Mouse (Mus musculus) embryonic facial prominence, embryonic 12.5 days (tissue): Measurements from ENCODE around the gene Nrarp. TPM values are rescaled to one million over a fixed set of nuclear protein-coding genes. Genes with fewer than 3 reads are reported as not detected.

ENCODE experiments used
- ATAC-seq: fragments of 200-750 bp; cut with Nextera tagmentation; 2 replicates; pipeline ENCODE4 v1.8.0; 2017; ENCODE audit not compliant: insufficient number of reproducible peaks, insufficient read depth, low FRiP score, low TSS enrichment
- H3K27ac ChIP-seq: fragments of 300-500 bp; sonication (generic); 2 replicates; pipeline ENCODE4 v1.5.1; 2016; ENCODE audit warnings: mild to moderate bottlenecking
- H3K27me3 ChIP-seq: fragments of 300-500 bp; sonication (generic); 2 replicates; pipeline ENCODE4 v1.6.1; 2016; ENCODE audit warnings: mild to moderate bottlenecking, moderate library complexity
- H3K36me3 ChIP-seq: fragments of 300-500 bp; sonication (generic); 2 replicates; pipeline ENCODE4 v1.6.1; 2016; ENCODE audit warnings: mild to moderate bottlenecking
- H3K4me1 ChIP-seq: fragments of 300-500 bp; sonication (generic); 2 replicates; pipeline ENCODE4 v1.6.1; 2016
- H3K4me2 ChIP-seq: fragments of 300-500 bp; sonication (generic); replicated peaks from 2 replicates; pipeline ENCODE4 v1.6.1; 2016; ENCODE audit warnings: mild to moderate bottlenecking, moderate library complexity
- H3K4me3 ChIP-seq: fragments of 300-500 bp; sonication (generic); 2 replicates; pipeline ENCODE4 v1.5.1; 2016; ENCODE audit warnings: mild to moderate bottlenecking
- H3K9ac ChIP-seq: fragments of 300-500 bp; sonication (generic); 2 replicates; pipeline ENCODE4 v1.6.1; 2016; ENCODE audit warnings: mild to moderate bottlenecking, moderate library complexity
- H3K9me3 ChIP-seq: fragments of 300-500 bp; sonication (generic); 2 replicates; pipeline ENCODE4 v1.6.1; 2016; ENCODE audit warnings: mild to moderate bottlenecking, moderate library complexity
- WGBS: fragments of 180-500 bp; shearing (Covaris S2); methylation state at CpG from one replicate; pipeline ENCODE4 v1.1.7; 2016; 5-methylcytosine and 5-hydroxymethylcytosine counted together
- polyA plus RNA-seq: library from polyadenylated mRNA; unstranded; fragments of >200 nt; fragmentation: Nextera tagmentation; extraction: Ambion mirVana; gene quantifications from 2 replicates; pipeline ENCODE4 v1.2.1, GENCODE M21; 2016

The Nrarp gene
- 21.3 and 24.7 TPM in 2 replicates for polyA plus RNA-seq

GRCm38 (mm10) chr2:25180478-25180903, at the start of gene Nrarp:
Gene Nrarp, plus strand, starts transcription at chr2:25180758.
- H3K4me3 ChIP-seq: peak within 1 kb of the TSS; percentile 55
- no peaks in the 10 kb centered on the region for H3K36me3 ChIP-seq
- peak within 1 kb of the TSS; percentile 80 for H3K4me2 ChIP-seq
- peak; percentile 69 for ATAC-seq
- H3K9ac ChIP-seq: peak within 1 kb of the TSS; percentile 44
- no peaks in the 10 kb centered on the region for H3K9me3 ChIP-seq
- WGBS: under 1% methylated on average over 35 of the region's 35 CpGs
- peaks cover 45% of the 10 kb centered on the region for H3K4me1 ChIP-seq
- H3K27ac ChIP-seq: peak within 1 kb of the TSS; percentile 80
- H3K27me3 ChIP-seq: peaks cover 94% of the 10 kb centered on the region

- peaks cover 11% of the 10 kb centered on the region for H3K4me1 ChIP-seq
- no peaks in the 10 kb centered on the region for H3K9me3 ChIP-seq
- H3K4me3 ChIP-seq: no peak overlapping the region
- H3K27me3 ChIP-seq: no peaks in the 10 kb centered on the region
- no peak for ATAC-seq
- no peak overlapping the region for H3K4me2 ChIP-seq
- H3K9ac ChIP-seq: no peak overlapping the region
- WGBS: 78% methylated on average over 9 of the region's 9 CpGs
- no peak overlapping the region for H3K27ac ChIP-seq
- H3K36me3 ChIP-seq: no peaks in the 10 kb centered on the region
These were observed 49.0 kb upstream of the Nrarp start for GRCm38 (mm10) chr2:25131601-25132000.

DNA sequence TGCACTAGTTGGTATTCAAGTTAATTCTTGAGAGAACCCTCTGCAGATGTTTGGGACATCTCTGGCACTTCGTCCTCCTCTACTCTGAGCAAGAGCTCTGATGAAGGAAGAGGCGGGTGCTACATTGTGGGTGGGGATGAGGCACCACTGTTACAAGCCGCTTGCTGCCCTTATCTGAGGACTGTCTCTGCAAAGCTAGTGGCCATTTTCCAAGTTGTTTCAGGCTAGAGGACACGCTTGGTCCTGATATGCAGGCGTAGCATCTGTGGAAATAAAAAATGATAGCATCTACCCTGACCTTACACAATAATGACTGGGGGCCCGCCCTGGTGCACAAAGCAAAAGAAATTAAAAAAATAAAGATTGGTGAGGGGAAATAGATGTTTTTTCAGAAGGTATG, 42.7 kb upstream of the Nrarp start:
- no peak overlapping the region for H3K4me2 ChIP-seq
- no peak overlapping the region for H3K27ac ChIP-seq
- no peaks in the 10 kb centered on the region for H3K36me3 ChIP-seq
- no peaks in the 10 kb centered on the region for H3K4me1 ChIP-seq
- H3K27me3 ChIP-seq: no peaks in the 10 kb centered on the region
- WGBS: 73% methylated on average over 6 of the region's 6 CpGs
- no peak overlapping the region for H3K4me3 ChIP-seq
- ATAC-seq: no peak
- no peak overlapping the region for H3K9ac ChIP-seq
- H3K9me3 ChIP-seq: no peaks in the 10 kb centered on the region

DNA sequence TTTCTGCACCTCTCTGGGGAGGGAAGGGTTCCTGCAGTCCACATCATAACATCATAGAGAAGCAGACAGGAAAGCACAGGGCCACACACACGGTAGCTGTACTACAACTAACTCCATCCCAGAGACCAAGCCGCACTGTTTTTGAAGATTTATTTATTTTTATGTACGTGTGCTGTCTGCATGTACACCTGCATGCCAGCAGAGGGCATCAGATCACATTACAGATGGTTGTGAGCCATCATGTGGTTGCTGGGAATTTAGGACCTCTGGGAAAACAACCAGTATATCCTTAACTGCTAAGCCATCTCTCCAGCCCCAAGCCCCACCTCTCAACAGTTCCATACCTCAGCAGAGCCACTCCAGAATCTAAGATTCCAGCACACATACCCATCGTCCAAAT, 39.4 kb upstream of the Nrarp start:
- Histone ChIP-seq H3K4me2 (no peak overlapping the region), H3K36me3 (no peaks in the 10 kb centered on the region), H3K4me1 (no peaks in the 10 kb centered on the region), H3K27me3 (no peaks in the 10 kb centered on the region), H3K4me3 (no peak overlapping the region), H3K27ac (no peak overlapping the region), H3K9ac (no peak overlapping the region), H3K9me3 (no peaks in the 10 kb centered on the region)
- WGBS: 60% methylated on average over 4 of the region's 4 CpGs
- no peak for ATAC-seq

GRCm38 (mm10) chr2:25141921-25142320, 38.6 kb upstream of the Nrarp start:
- Histone ChIP-seq H3K27ac (no peak overlapping the region), H3K4me3 (no peak overlapping the region), H3K27me3 (no peaks in the 10 kb centered on the region), H3K4me1 (no peaks in the 10 kb centered on the region), H3K4me2 (no peak overlapping the region), H3K9me3 (no peaks in the 10 kb centered on the region), H3K36me3 (no peaks in the 10 kb centered on the region), H3K9ac (no peak overlapping the region)
- no peak for ATAC-seq
- 78% methylated on average over 5 of the region's 5 CpGs for WGBS

DNA sequence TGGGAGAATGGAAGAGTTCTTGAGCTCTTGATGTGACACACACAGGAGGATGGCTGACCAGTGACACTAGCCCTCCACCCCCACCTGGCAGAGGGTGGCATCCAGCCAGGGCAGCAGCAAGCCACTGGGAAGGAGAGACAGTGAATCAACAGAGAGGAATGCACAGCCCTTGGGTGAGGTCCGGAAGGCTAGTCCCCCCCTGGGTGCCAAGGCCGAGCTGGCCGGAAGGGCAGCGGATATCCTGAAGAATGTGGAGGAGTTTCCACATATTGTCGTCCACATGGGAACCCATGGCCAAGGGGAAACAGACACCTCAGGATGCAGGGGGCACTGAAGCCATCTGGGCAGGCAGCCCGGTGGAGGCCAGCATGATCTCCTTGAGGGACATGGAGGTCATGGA, 35.2 kb upstream of the Nrarp start:
- no peak overlapping the region for H3K9ac ChIP-seq
- no peaks in the 10 kb centered on the region for H3K36me3 ChIP-seq
- H3K4me3 ChIP-seq: no peak overlapping the region
- H3K27ac ChIP-seq: no peak overlapping the region
- H3K4me1 ChIP-seq: no peaks in the 10 kb centered on the region
- H3K9me3 ChIP-seq: no peaks in the 10 kb centered on the region
- H3K4me2 ChIP-seq: no peak overlapping the region
- ATAC-seq: no peak
- H3K27me3 ChIP-seq: no peaks in the 10 kb centered on the region
- 78% methylated on average over 6 of the region's 6 CpGs for WGBS

GRCm38 (mm10) chr2:25147398-25147797, 33.2 kb upstream of the Nrarp start:
- Histone ChIP-seq H3K36me3 (no peaks in the 10 kb centered on the region), H3K4me2 (no peak overlapping the region), H3K27ac (no peak overlapping the region), H3K4me3 (no peak overlapping the region), H3K27me3 (no peaks in the 10 kb centered on the region), H3K4me1 (no peaks in the 10 kb centered on the region), H3K9me3 (no peaks in the 10 kb centered on the region), H3K9ac (no peak overlapping the region)
- no peak for ATAC-seq
- 79% methylated on average over 5 of the region's 5 CpGs for WGBS

GRCm38 (mm10) chr2:25147892-25148291, 32.7 kb upstream of the Nrarp start:
- Histone ChIP-seq H3K4me3 (no peak overlapping the region), H3K27ac (no peak overlapping the region), H3K36me3 (no peaks in the 10 kb centered on the region), H3K4me1 (no peaks in the 10 kb centered on the region), H3K27me3 (no peaks in the 10 kb centered on the region), H3K4me2 (no peak overlapping the region), H3K9me3 (no peaks in the 10 kb centered on the region), H3K9ac (no peak overlapping the region)
- WGBS: 82% methylated on average over 5 of the region's 5 CpGs
- no peak for ATAC-seq

DNA sequence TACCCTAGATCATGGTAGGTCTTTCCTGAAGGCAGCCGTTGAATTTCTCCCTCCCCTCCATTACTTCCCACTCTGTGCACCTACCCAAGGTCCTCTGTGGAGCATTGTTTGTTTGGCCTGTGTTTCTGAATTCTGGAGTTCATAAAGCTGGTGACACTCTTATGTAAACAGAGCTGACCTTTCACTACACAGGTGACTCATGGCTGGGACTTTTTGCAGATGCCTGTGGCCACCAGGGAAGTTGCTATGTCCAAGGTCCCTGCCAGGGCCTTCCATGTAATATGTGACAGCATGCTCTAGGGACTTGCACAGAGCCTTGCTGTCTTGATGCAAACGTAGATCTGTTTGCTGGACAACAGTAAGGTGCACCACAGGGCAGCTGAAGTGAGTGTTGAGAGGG, 30.9 kb upstream of the Nrarp start:
- H3K4me1 ChIP-seq: no peaks in the 10 kb centered on the region
- no peaks in the 10 kb centered on the region for H3K36me3 ChIP-seq
- H3K9ac ChIP-seq: no peak overlapping the region
- no peaks in the 10 kb centered on the region for H3K27me3 ChIP-seq
- ATAC-seq: no peak
- 71% methylated on average over 2 of the region's 2 CpGs for WGBS
- H3K4me2 ChIP-seq: no peak overlapping the region
- H3K27ac ChIP-seq: no peak overlapping the region
- no peaks in the 10 kb centered on the region for H3K9me3 ChIP-seq
- H3K4me3 ChIP-seq: no peak overlapping the region

DNA sequence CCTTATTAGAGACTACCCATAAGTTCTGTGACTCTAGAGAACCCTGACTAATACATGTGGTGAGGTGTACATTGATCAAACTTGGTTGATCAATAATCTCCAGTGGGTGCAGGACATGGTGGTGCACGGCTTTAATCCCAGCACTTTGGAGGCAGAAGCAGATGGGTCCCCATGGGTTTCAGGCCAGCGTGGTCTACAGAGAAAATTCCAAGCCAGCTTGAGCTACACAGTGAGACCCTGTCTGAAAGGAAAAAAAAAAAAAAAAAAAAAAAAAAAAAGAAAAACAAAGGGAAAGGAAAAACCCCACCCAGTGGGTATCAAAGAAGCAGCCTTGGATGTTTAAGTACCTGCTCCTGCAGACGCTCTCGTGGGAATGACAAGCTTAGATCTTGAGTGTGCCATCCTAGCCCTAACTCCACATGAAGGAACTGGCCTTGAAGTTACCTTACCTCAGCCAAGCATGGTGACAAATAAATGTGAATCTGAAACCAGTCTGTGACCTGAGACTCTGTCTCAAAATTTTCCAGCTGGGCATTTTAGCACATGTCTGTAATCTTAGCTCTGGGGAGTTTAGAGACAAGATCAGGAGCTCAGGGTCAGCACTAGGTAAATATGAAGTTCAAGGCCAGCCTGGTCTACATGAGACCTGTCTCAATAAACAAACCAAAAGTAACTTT, 29.1 kb upstream of the Nrarp start:
- Histone ChIP-seq H3K4me3 (no peak overlapping the region), H3K27me3 (no peaks in the 10 kb centered on the region), H3K4me1 (no peaks in the 10 kb centered on the region), H3K27ac (no peak overlapping the region), H3K9me3 (no peaks in the 10 kb centered on the region), H3K36me3 (no peaks in the 10 kb centered on the region), H3K4me2 (no peak overlapping the region), H3K9ac (no peak overlapping the region)
- ATAC-seq: no peak
- WGBS: 72% methylated on average over 4 of the region's 4 CpGs

DNA sequence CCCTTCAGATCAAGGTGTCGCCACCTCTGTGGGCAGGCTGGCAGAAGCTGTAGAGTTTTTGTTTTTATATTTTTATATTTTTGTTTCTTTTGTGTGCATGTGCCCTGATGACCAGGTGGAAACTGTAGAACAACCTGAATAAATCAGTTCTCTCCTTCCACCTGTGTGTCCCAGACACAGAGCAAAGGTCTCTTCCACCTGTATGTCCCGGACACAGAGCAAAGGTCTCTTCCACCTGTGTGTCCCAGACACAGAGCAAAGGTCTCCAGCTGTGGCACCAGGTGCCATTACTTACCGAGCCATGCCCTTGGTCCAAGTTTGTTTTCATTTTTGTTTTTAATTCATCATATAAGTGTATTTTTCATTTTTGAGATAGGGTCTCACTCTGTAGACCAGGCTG, 24.4 kb upstream of the Nrarp start:
- no peaks in the 10 kb centered on the region for H3K4me1 ChIP-seq
- H3K27me3 ChIP-seq: no peaks in the 10 kb centered on the region
- H3K27ac ChIP-seq: no peak overlapping the region
- H3K4me3 ChIP-seq: no peak overlapping the region
- ATAC-seq: no peak
- no peak overlapping the region for H3K9ac ChIP-seq
- H3K9me3 ChIP-seq: no peaks in the 10 kb centered on the region
- 84% methylated on average over 3 of the region's 3 CpGs for WGBS
- no peak overlapping the region for H3K4me2 ChIP-seq
- no peaks in the 10 kb centered on the region for H3K36me3 ChIP-seq

DNA sequence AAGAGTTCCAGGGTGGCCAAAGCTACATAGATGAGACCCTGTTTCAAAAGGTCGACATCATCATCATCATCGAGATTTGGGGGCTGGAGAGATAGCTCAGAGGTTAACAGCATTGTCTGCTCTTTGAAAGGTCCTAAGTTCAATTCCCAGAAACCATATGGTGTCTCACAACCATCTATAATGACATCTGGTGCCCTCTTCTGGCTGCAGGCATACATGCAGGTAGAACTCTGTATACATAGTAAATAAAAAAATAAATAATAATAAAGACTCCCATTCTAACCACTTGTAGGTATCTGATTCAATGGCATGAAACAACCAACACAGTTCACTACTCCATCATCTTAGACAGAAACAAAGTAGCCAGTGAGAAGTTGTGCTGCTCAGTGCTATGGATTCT, 23.6 kb upstream of the Nrarp start:
- no peak overlapping the region for H3K27ac ChIP-seq
- H3K4me2 ChIP-seq: no peak overlapping the region
- no peak overlapping the region for H3K9ac ChIP-seq
- no peaks in the 10 kb centered on the region for H3K27me3 ChIP-seq
- no peaks in the 10 kb centered on the region for H3K4me1 ChIP-seq
- ATAC-seq: no peak
- H3K36me3 ChIP-seq: no peaks in the 10 kb centered on the region
- H3K9me3 ChIP-seq: no peaks in the 10 kb centered on the region
- WGBS: 35% methylated on average over 2 of the region's 2 CpGs
- H3K4me3 ChIP-seq: no peak overlapping the region
